Mouse (Mus musculus) small intestine, adult 2 months (tissue): ENCODE data around the gene Iqcd.

Experiments used
- CTCF ChIP-seq: fragments of 200-500 bp; IDR thresholded peaks from 2 replicates; pipeline ENCODE4 v1.5.1; 2012; ENCODE audit warnings: low read depth, mild to moderate bottlenecking, control low read depth, inconsistent platforms, low read length, moderate library complexity, mixed read lengths; ENCODE audit not compliant: insufficient replicate concordance, insufficient read length; ENCODE audit errors: extremely low read depth
- POLR2A ChIP-seq: fragments of 200-500 bp; IDR thresholded peaks from 2 replicates; pipeline ENCODE4 v1.6.1; 2012; ENCODE audit warnings: low read depth, mild to moderate bottlenecking, control low read depth, inconsistent platforms, low read length, moderate library complexity

DNA sequence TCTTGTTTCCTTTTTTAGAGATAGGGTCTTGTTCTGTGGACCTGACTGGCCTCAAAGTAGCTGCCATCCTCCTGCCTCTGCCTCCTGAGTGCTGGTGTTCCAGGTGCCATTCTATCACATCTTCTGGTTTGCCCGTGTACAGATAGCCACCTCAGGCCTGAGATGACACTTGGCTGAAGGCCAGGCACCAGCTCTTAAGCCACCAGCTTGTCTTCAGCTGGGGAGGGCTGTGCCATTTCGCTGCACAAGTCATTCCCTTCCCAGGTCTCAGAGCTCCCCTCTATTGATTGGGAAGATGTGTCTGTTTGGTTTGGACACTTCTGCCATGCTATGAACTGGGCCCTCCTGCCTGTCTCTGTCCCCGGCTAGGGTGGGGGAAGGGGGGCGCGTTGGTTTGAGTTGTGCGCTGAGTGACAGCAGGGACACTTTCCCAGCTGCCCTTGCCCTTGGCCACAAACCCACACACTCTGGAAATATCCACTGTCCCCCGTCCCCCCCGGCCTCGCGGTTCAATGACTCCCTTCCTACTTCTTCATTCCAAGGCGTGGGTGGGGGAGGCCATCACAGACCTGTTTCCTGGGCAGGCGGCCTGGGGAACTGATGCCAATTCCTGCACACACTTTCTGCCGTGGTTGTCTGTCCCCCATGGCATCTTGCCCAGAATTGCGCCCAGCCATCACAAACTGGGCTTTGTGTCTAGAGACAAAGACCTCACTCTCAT is 54.7 kb downstream of the Iqcd start:
- no peak for TF ChIP-seq CTCF
- no peak for TF ChIP-seq POLR2A
